Mouse (Mus musculus): Measurements from ENCODE around the gene P4ha2. TPM values are rescaled to one million over a fixed set of nuclear protein-coding genes. Genes with fewer than 3 reads are reported as not detected.
A peak's percentile ranks its signal among the peaks of the same experiment; 100 is the strongest.

Gene P4ha2
- total RNA-seq (2021), result 10 to 100 TPM; 27.2 to 46.2 TPM
- long read RNA-seq, experiment 1, transcript P4ha2-202 (16 exons, 2,263 nt), result minor isoform, 32 of 119 reads
- long read RNA-seq, experiment 1, transcript P4ha2-201 (16 exons, 2,230 nt), result major isoform, 63 of 119 reads
- long read RNA-seq, experiment 1, partial matches to known transcripts, result 13 of 119 reads
- long read RNA-seq, experiment 1, other reads (novel, unspliced or antisense), result 11 of 119 reads
- long read RNA-seq, experiment 2, transcript P4ha2-202 (16 exons, 2,263 nt), result minor isoform, 17 of 93 reads
- long read RNA-seq, experiment 2, transcript P4ha2-201 (16 exons, 2,230 nt), result major isoform, 57 of 93 reads
- long read RNA-seq, experiment 2, partial matches to known transcripts, result 13 of 93 reads
- long read RNA-seq, experiment 2, other reads (novel, unspliced or antisense), result 6 of 93 reads

GRCm38 (mm10) chr11:54100045-54100691 lies at the start of gene P4ha2:
Gene P4ha2, plus strand, starts transcription at chr11:54100095.
- Histone ChIP-seq H3K4me3 (peak within 1 kb of the TSS; percentile 95), H3K27ac (peak within 1 kb of the TSS; percentile 91)
- peak; percentile 36 for DNase-seq
- intact Hi-C loops (cut with DNase I), result no loop called here
- TF ChIP-seq CTCF (IDR thresholded peaks at IDR 0.05), result no peak

- Histone ChIP-seq H3K27ac (no peak overlapping the region), H3K4me3 (no peak overlapping the region)
- intact Hi-C loops (cut with DNase I), result loop anchor here (10.0 kb wide), 1 partner anchor 115 kb away; no protein-coding TSS in a partner anchor
- TF ChIP-seq CTCF (IDR thresholded peaks at IDR 0.05), result no peak
- DNase-seq, result no peak
Measured at GRCm38 (mm10) chr11:54050205-54050604, 49.7 kb upstream of the P4ha2 start.

GRCm38 (mm10) chr11:54051161-54051560 lies 48.7 kb upstream of the P4ha2 start:
- Histone ChIP-seq H3K4me3 (no peak overlapping the region), H3K27ac (no peak overlapping the region)
- TF ChIP-seq CTCF (IDR thresholded peaks at IDR 0.05), result no peak
- intact Hi-C loops (cut with DNase I), result loop anchor here (10.0 kb wide), 1 partner anchor 116 kb away; no protein-coding TSS in a partner anchor
- DNase-seq, result no peak

- no peak for TF ChIP-seq CTCF (IDR thresholded peaks at IDR 0.05)
- H3K4me3 ChIP-seq, result no peak overlapping the region
- intact Hi-C loops (cut with DNase I), result loop anchor here (10.0 kb wide), 1 partner anchor 117 kb away; no protein-coding TSS in a partner anchor
- H3K27ac ChIP-seq, result no peak overlapping the region
- no peak for DNase-seq
Measured at GRCm38 (mm10) chr11:54052128-54052527, 47.8 kb upstream of the P4ha2 start.

GRCm38 (mm10) chr11:54053090-54053489 lies 46.8 kb upstream of the P4ha2 start:
- H3K27ac ChIP-seq, result no peak overlapping the region
- TF ChIP-seq CTCF (IDR thresholded peaks at IDR 0.05), result no peak
- intact Hi-C loops (cut with DNase I), result loop anchor here (1.0 to 10.0 kb wide), 2 partner anchors 51 to 118 kb away; no protein-coding TSS in a partner anchor
- H3K4me3 ChIP-seq, result no peak overlapping the region
- DNase-seq, result no peak

- intact Hi-C loops (cut with DNase I), result loop anchor here (1.0 to 10.0 kb wide), 3 partner anchors 35 to 203 kb away; no protein-coding TSS in a partner anchor
- DNase-seq, result no peak
- peak; percentile 74 for TF ChIP-seq CTCF (IDR thresholded peaks at IDR 0.05)
- Histone ChIP-seq H3K4me3 (no peak overlapping the region), H3K27ac (no peak overlapping the region)
Measured at GRCm38 (mm10) chr11:54054257-54054656, 45.6 kb upstream of the P4ha2 start.

GRCm38 (mm10) chr11:54056132-54056531 lies 43.8 kb upstream of the P4ha2 start:
- peak; percentile 18; the same call in 1 of the 2 replicates for TF ChIP-seq CTCF (IDR thresholded peaks at IDR 0.05)
- Histone ChIP-seq H3K4me3 (no peak overlapping the region), H3K27ac (no peak overlapping the region)
- intact Hi-C loops (cut with DNase I), result loop anchor here (10.0 kb wide), 1 partner anchor 121 kb away; no protein-coding TSS in a partner anchor
- no peak for DNase-seq

- no peak for DNase-seq
- TF ChIP-seq CTCF (IDR thresholded peaks at IDR 0.05), result no peak
- intact Hi-C loops (cut with DNase I), result loop anchor here (10.0 kb wide), 1 partner anchor 123 kb away; no protein-coding TSS in a partner anchor
- no peak overlapping the region for H3K4me3 ChIP-seq
- H3K27ac ChIP-seq, result peak overlapping the region; percentile 4; the same call in 1 of the 2 replicates
Measured at GRCm38 (mm10) chr11:54057428-54057827, 42.5 kb upstream of the P4ha2 start.

GRCm38 (mm10) chr11:54058056-54058617 lies 41.8 kb upstream of the P4ha2 start:
- intact Hi-C loops (cut with DNase I), result loop anchor here (10.0 kb wide), 1 partner anchor 123 kb away; no protein-coding TSS in a partner anchor
- TF ChIP-seq CTCF (IDR thresholded peaks at IDR 0.05), result no peak
- no peak for DNase-seq
- Histone ChIP-seq H3K4me3 (no peak overlapping the region), H3K27ac (peak overlapping the region; percentile 85; the same call in 1 of the 2 replicates)

- H3K4me3 ChIP-seq, result no peak overlapping the region
- DNase-seq, result no peak
- intact Hi-C loops (cut with DNase I), result loop anchor here (10.0 kb wide), 1 partner anchor 124 kb away; no protein-coding TSS in a partner anchor
- no peak for TF ChIP-seq CTCF (IDR thresholded peaks at IDR 0.05)
- peak overlapping the region; percentile 85 for H3K27ac ChIP-seq
Measured at GRCm38 (mm10) chr11:54058643-54059042, 41.3 kb upstream of the P4ha2 start.

- Histone ChIP-seq H3K4me3 (no peak overlapping the region; the same call in 1 of the 2 replicates), H3K27ac (peak overlapping the region; percentile 85)
- intact Hi-C loops (cut with DNase I), result loop anchor here (10.0 kb wide), 1 partner anchor 125 kb away; no protein-coding TSS in a partner anchor
- DNase-seq, result peak; percentile 36
- TF ChIP-seq CTCF (IDR thresholded peaks at IDR 0.05), result no peak
Measured at GRCm38 (mm10) chr11:54059526-54059925, 40.4 kb upstream of the P4ha2 start.

GRCm38 (mm10) chr11:54060316-54060715 lies 39.6 kb upstream of the P4ha2 start:
- H3K27ac ChIP-seq, result peak overlapping the region; percentile 85
- intact Hi-C loops (cut with DNase I), result no loop called here
- DNase-seq, result peak; percentile 77
- TF ChIP-seq CTCF (IDR thresholded peaks at IDR 0.05), result no peak
- peak overlapping the region; percentile 29 for H3K4me3 ChIP-seq
